Mouse (Mus musculus): ENCODE measurements around the gene Dnah2. TPM values are rescaled to one million over a fixed set of nuclear protein-coding genes. Genes with fewer than 3 reads are reported as not detected.

The Dnah2 gene
- polyA plus RNA-seq, 1 experiment from 2014 or later: 1.9 TPM

- WGBS: 1% methylated on average over 14 of the region's 25 CpGs
Measured at GRCm38 (mm10) chr11:69415668-69416451, 133.1 kb downstream of the Dnah2 start.

GRCm38 (mm10) chr11:69415327-69415667, 133.6 kb downstream of the Dnah2 start:
- H3K36me3 ChIP-seq: peaks cover 10% of the 10 kb centered on the region
- WGBS: 2% methylated on average over 3 of the region's 3 CpGs
- H3K9ac ChIP-seq (replicated peaks): peak overlapping the region; percentile 96
- peak overlapping the region; percentile 64 for H3K4me3 ChIP-seq
- H3K27me3 ChIP-seq: peaks cover 8% of the 10 kb centered on the region
- peak overlapping the region; percentile 98 for H3K4me2 ChIP-seq (replicated peaks)
- no peak; the same call in 1 of the 2 replicates for ATAC-seq (ENCODE audit: low FRiP score, low read depth)
- peaks cover 71% of the 10 kb centered on the region for H3K4me1 ChIP-seq
- H3K9me3 ChIP-seq: no peaks in the 10 kb centered on the region
- peak overlapping the region; percentile 98 for H3K27ac ChIP-seq (replicated peaks)

More at GRCm38 (mm10) chr11:69415668-69416451, 133.1 kb downstream of the Dnah2 start:
- Histone ChIP-seq H3K4me1 (peaks cover 77% of the 10 kb centered on the region), H3K9ac (replicated peaks) (peak overlapping the region; percentile 96), H3K4me3 (peak overlapping the region; percentile 64), H3K36me3 (peaks cover 10% of the 10 kb centered on the region), H3K27ac (replicated peaks) (peak overlapping the region; percentile 98), H3K9me3 (no peaks in the 10 kb centered on the region), H3K27me3 (peaks cover 14% of the 10 kb centered on the region), H3K4me2 (replicated peaks) (peak overlapping the region; percentile 98)
- ATAC-seq (ENCODE audit: low FRiP score, low read depth): 0 out of 2 replicates have a peak, but pooled peaks have one; percentile 8

- 6% methylated on average over 4 of the region's 4 CpGs for WGBS
- H3K4me1 ChIP-seq: peaks cover 65% of the 10 kb centered on the region
- no peak for ATAC-seq (ENCODE audit: low FRiP score, low read depth)
Measured at GRCm38 (mm10) chr11:69414421-69415326, 134.2 kb downstream of the Dnah2 start.

DNA sequence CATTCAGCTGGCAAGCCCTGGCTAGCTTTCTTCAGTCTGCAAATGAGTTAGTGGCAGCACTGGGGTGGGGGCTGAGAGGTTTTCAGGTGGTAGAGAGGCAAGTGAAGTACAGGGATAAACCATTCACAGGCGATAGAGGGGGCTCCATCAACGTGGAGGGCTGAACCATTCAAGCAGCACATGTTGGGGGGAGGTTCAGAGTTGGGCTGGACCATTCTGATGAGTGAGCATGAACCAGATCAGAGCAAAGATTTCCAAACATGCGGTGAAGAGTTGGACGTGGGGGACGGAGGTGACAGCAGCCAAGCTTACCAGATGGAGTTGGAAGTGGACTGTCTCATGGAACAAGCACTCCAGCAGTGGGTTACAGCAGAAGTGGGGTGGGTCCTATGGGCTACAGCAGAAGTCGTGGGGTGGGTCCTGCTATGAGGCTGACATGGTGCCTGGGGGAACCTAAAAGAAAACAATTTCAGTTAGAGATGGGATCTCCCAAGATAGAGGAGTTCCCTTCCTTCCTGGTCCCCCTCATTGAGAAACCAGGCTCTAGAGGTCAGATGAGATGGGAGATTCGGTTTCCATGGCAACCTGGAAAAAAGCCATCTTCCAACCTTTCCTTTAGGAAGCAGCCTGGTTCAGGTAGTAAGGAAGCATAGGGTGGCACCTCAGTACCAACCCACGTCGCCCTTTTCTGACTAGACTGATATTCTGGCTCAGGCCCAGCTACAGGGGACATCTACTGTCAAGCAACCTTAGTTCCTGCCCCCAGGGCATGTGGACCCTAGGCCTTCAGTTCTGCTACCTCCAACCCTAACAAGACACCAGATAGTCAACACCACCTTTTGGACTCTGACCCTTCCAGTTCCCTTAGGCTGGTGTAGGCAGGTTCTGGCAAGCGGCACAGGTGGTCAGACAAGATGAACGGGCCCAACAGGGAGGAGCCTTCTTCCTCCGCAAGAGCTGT, 135.4 kb downstream of the Dnah2 start, which contains the start of gene Kdm6b:
Kdm6b (minus strand) TSS at position 455 of the 961 bp plus-strand sequence.
- Histone ChIP-seq H3K4me3 (peak within 1 kb of the TSS; percentile 64), H3K4me1 (peaks cover 65% of the 10 kb centered on the region), H3K27me3 (no peaks in the 10 kb centered on the region), H3K9me3 (no peaks in the 10 kb centered on the region), H3K36me3 (peaks cover 10% of the 10 kb centered on the region), H3K27ac (replicated peaks) (peak within 1 kb of the TSS; percentile 98), H3K4me2 (replicated peaks) (peak within 1 kb of the TSS; percentile 98), H3K9ac (replicated peaks) (peak within 1 kb of the TSS; percentile 96)
- 43% methylated on average over 12 of the region's 12 CpGs for WGBS
- no peak for ATAC-seq (ENCODE audit: low FRiP score, low read depth)

More at GRCm38 (mm10) chr11:69414421-69415326, 134.2 kb downstream of the Dnah2 start:
- H3K9me3 ChIP-seq: no peaks in the 10 kb centered on the region
- peak overlapping the region; percentile 64 for H3K4me3 ChIP-seq
- peaks cover 10% of the 10 kb centered on the region for H3K36me3 ChIP-seq
- peaks cover 2% of the 10 kb centered on the region; the same call in 1 of the 2 replicates for H3K27me3 ChIP-seq
- peak overlapping the region; percentile 98 for H3K4me2 ChIP-seq (replicated peaks)
- H3K27ac ChIP-seq (replicated peaks): peak overlapping the region; percentile 98
- peak overlapping the region; percentile 96 for H3K9ac ChIP-seq (replicated peaks)

DNA sequence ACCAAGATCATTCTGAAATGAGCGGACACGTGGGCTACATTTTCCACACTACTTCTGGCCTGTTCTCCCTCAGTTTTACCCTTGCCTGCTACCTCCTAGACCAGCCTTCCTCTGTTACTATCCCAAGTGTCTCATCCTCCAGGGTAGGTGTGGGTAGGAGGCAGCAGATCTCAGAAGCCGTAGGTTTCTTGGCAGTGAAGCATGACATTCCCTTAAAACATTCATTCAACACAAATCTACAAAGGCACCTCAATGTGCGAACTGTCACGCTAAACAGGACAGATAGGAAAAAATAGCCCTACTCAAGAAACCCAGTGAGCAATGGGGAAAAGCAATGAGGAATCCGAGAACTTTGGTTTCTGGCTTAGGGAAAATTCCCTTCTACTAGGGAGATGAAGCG, 136.4 kb downstream of the Dnah2 start:
- peaks cover 18% of the 10 kb centered on the region for H3K36me3 ChIP-seq
- peaks cover 65% of the 10 kb centered on the region for H3K4me1 ChIP-seq
- H3K27me3 ChIP-seq: no peaks in the 10 kb centered on the region
- H3K4me3 ChIP-seq: peak overlapping the region; percentile 64
- ATAC-seq (ENCODE audit: low FRiP score, low read depth): no peak
- H3K9ac ChIP-seq (replicated peaks): peak overlapping the region; percentile 96
- 65% methylated on average over 7 of the region's 7 CpGs for WGBS
- peak overlapping the region; percentile 98 for H3K4me2 ChIP-seq (replicated peaks)
- peak overlapping the region; percentile 98 for H3K27ac ChIP-seq (replicated peaks)
- no peaks in the 10 kb centered on the region for H3K9me3 ChIP-seq

DNA sequence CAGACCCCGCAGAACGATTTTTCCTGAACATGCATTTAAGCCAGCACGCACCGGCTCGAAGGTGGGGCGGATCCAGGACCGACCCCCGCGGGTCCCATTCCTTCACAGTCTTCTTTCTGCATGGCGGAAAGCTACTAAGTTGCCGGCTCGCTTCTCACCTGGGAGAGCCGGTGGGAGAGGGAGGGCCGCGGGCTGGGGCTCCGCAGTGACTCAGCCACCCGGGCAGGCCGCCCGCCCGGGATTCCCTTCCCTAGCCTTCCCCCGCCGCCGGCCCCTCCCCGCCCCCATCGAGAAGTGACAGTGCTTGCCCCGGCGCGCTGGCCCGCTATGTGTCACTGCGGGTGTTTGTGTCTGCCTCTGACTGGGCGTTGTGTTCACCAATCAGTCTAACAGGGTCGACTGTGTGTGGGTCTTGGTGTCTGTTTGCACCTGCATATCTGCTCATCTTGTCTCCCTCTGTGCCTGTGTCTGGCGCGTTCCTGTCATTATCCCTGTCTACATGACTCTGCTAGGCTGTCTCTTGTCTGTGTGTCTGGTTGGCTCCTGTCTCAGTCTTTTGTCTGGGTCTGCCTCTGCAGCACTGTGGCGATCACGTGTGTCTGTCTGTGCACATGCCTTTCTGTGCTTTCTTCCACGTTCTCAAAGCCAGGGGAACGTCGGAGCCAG, 137.2 kb downstream of the Dnah2 start:
- Histone ChIP-seq H3K27me3 (no peaks in the 10 kb centered on the region), H3K4me3 (peak overlapping the region; percentile 64), H3K4me1 (peaks cover 59% of the 10 kb centered on the region), H3K4me2 (replicated peaks) (peak overlapping the region; percentile 98), H3K27ac (replicated peaks) (peak overlapping the region; percentile 98), H3K9ac (replicated peaks) (peak overlapping the region; percentile 96), H3K9me3 (no peaks in the 10 kb centered on the region), H3K36me3 (peaks cover 27% of the 10 kb centered on the region)
- under 1% methylated on average over 39 of the region's 39 CpGs for WGBS
- 0 out of 2 replicates have a peak, but pooled peaks have one; percentile 1 for ATAC-seq (ENCODE audit: low FRiP score, low read depth)

GRCm38 (mm10) chr11:69411073-69411535, 137.8 kb downstream of the Dnah2 start:
- Histone ChIP-seq H3K4me2 (replicated peaks) (peak overlapping the region; percentile 98), H3K36me3 (peaks cover 33% of the 10 kb centered on the region), H3K4me3 (peak overlapping the region; percentile 64), H3K27me3 (no peaks in the 10 kb centered on the region), H3K27ac (replicated peaks) (peak overlapping the region; percentile 98), H3K9ac (replicated peaks) (peak overlapping the region; percentile 96), H3K4me1 (peaks cover 56% of the 10 kb centered on the region), H3K9me3 (no peaks in the 10 kb centered on the region)
- under 1% methylated on average over 26 of the region's 26 CpGs for WGBS
- peak; percentile 41 for ATAC-seq (ENCODE audit: low FRiP score, low read depth)

GRCm38 (mm10) chr11:69410310-69411072, 138.4 kb downstream of the Dnah2 start:
- peaks cover 39% of the 10 kb centered on the region for H3K36me3 ChIP-seq
- H3K9me3 ChIP-seq: no peaks in the 10 kb centered on the region
- H3K9ac ChIP-seq (replicated peaks): peak overlapping the region; percentile 96
- peak overlapping the region; percentile 98 for H3K4me2 ChIP-seq (replicated peaks)
- H3K27ac ChIP-seq (replicated peaks): peak overlapping the region; percentile 98
- WGBS: 1% methylated on average over 37 of the region's 41 CpGs
- peaks cover 56% of the 10 kb centered on the region for H3K4me1 ChIP-seq
- ATAC-seq (ENCODE audit: low FRiP score, low read depth): peak; percentile 5
- H3K27me3 ChIP-seq: no peaks in the 10 kb centered on the region
- peak overlapping the region; percentile 64 for H3K4me3 ChIP-seq

DNA sequence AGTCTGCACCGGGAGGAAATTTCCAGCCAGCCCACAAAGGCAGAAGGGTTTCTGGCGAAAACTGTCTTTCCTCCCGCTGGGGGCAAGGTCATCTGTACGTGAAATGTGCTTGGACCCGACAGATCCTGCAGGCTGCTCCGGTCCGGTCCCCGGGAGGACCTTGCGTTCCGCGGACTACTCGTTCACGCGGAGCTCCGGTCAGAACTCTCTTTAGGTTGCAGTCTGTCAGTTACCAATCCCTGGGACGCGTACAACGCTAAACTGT, 138.9 kb downstream of the Dnah2 start:
- Histone ChIP-seq H3K36me3 (peaks cover 44% of the 10 kb centered on the region), H3K27me3 (no peaks in the 10 kb centered on the region), H3K9me3 (no peaks in the 10 kb centered on the region), H3K9ac (replicated peaks) (peak overlapping the region; percentile 96), H3K27ac (replicated peaks) (peak overlapping the region; percentile 98), H3K4me1 (peaks cover 52% of the 10 kb centered on the region), H3K4me3 (peak overlapping the region; percentile 64), H3K4me2 (replicated peaks) (peak overlapping the region; percentile 98)
- no peak for ATAC-seq (ENCODE audit: low FRiP score, low read depth)
- WGBS: under 1% methylated on average over 18 of the region's 18 CpGs

- H3K27me3 ChIP-seq: no peaks in the 10 kb centered on the region
- peak overlapping the region; percentile 98 for H3K27ac ChIP-seq (replicated peaks)
- H3K9me3 ChIP-seq: no peaks in the 10 kb centered on the region
- peaks cover 49% of the 10 kb centered on the region for H3K36me3 ChIP-seq
- WGBS: under 1% methylated on average over 37 of the region's 46 CpGs
- peak; percentile 38; the same call in 1 of the 2 replicates for ATAC-seq (ENCODE audit: low FRiP score, low read depth)
- peak overlapping the region; percentile 98 for H3K4me2 ChIP-seq (replicated peaks)
- peak overlapping the region; percentile 96 for H3K9ac ChIP-seq (replicated peaks)
- peaks cover 48% of the 10 kb centered on the region for H3K4me1 ChIP-seq
- peak overlapping the region; percentile 64 for H3K4me3 ChIP-seq
Measured at GRCm38 (mm10) chr11:69409378-69410044, 139.4 kb downstream of the Dnah2 start.

Measured in midbrain, embryonic 12.5 days (tissue).